Mouse (Mus musculus): Measurements from ENCODE around the gene Il9.

The Il9 gene

GRCm38 (mm10) chr13:56482146-56482545 lies at the start of gene Il9:
TSS of gene Il9 (minus strand) at chr13:56482246.
- no peak for DNase-seq (ENCODE audit: low read depth)

GRCm38 (mm10) chr13:56529685-56530084 lies 47.6 kb upstream of the Il9 start:
- no peak for DNase-seq (ENCODE audit: low read depth)

DNA sequence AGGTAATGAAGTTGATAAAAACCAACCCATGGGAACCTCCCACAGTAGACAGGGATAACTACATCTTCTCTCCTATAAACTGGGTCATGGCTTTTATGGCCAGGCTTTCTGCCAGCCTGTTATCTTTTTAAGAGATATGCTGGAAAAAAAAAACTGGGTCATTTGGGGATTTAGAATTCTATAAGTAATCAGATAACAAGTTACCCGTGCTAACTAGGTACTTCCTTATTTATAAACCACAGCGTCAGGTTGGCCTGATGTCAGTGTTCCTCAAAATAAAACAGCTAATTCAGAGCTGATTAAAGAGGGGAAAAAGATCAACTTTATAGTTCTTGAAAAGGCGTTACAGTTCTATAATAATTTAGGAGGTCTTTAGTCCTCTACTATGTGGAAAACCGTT lies 47.0 kb upstream of the Il9 start:
- no peak for DNase-seq (ENCODE audit: low read depth)

GRCm38 (mm10) chr13:56528281-56528680 lies 46.2 kb upstream of the Il9 start:
- no peak for DNase-seq (ENCODE audit: low read depth)

DNA sequence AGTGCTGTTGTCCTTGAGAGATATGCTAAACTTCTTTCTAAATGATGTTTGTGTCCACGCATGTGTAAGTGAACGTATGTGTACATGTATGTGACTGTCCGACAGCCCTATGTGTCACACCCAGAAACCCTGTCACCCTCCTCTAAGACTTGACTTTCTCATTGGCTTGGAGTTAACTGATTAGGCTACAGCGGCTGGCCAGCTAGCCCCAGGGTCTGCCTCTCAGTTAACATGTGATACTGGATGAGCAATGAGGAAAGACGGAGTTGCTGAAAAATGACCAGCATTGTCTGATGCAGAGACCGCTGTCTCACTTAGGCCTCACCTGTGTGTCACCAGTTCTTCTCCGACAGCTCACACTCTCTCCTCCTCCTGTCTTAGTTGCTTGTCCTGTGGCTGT lies 45.8 kb upstream of the Il9 start:
- DNase-seq (ENCODE audit: low read depth): no peak

- DNase-seq (ENCODE audit: low read depth): no peak
These were observed 44.8 kb upstream of the Il9 start for GRCm38 (mm10) chr13:56526871-56527270.

- DNase-seq (ENCODE audit: low read depth): no peak
These were observed 40.7 kb upstream of the Il9 start for GRCm38 (mm10) chr13:56522821-56523167.

GRCm38 (mm10) chr13:56522081-56522820 lies 40.2 kb upstream of the Il9 start, which contains the start of gene Fbxl21:
TSS of gene Fbxl21 (plus strand) at chr13:56522472.
- peak; percentile 92 for DNase-seq (ENCODE audit: low read depth)

GRCm38 (mm10) chr13:56516816-56517215 lies 34.8 kb upstream of the Il9 start:
- DNase-seq (ENCODE audit: low read depth): no peak

DNA sequence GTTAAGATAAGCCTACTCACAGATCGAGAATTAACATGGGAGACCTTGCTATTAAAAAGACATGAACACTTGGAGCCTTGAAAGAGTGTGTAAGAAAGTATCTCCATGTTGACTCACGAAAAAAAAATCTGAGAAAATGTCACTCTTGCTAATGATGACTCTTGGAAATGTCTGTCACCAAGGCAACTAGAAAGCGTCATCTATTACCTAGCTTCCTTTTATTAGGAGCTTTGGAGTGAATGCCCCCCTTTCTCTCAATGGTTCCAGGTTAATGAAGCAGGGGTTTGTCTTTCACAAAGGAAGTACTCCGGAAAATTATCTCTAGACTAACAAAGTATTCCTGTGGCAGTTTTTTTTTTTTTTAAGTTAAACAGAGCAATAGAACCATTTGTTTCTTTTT lies 34.3 kb upstream of the Il9 start:
- no peak for DNase-seq (ENCODE audit: low read depth)

DNA sequence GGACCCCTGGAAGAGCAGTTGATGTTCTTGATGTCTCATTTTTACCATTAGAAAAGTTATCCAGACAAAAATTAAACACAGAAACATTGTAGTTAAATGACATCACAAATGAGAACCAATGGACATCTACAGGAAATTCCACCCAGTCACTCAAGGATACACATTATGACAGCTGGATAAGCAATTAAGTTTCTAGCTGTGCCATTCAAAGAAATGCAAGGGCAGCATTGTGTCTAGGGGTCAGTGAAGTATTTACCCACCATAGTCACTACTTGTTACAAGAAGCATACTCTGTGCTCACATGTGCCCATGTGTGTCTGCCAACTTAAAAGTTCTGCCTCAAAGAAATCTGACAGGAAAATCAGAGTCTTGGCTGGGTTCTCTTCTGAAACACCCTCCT lies 31.5 kb upstream of the Il9 start:
- DNase-seq (ENCODE audit: low read depth): no peak

- DNase-seq (ENCODE audit: low read depth): no peak
These were observed 27.8 kb upstream of the Il9 start for GRCm38 (mm10) chr13:56509796-56510195.

DNA sequence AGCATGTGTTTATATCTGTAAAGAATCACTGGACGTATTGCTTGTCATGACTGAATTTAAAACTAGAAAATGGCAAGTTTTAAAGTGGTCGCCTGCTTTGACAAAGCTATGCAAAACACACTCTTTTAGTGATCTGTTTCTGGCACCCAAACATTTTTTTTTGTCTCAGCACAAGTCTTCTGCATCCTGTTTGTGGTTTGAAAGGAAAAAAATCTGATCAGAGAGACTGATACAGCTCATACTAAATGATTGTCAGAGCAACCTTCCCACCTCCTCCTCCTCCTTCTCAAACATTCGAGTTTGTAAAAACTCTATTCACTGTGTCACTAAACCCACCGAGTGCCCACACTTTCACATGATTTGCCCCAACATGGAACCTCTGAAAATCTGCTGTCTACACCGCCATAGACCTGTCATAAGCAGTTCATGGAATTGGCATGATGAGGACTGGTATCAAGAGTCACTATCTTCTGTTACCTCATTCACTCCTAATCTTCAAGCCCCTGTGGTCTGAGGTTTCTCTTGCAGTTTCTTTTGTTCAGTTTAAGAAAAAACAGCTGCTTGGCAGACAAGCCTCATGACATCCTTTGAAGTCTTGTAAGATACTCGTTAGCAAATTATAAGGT lies 24.9 kb upstream of the Il9 start:
- DNase-seq (ENCODE audit: low read depth): peak; percentile 88

DNA sequence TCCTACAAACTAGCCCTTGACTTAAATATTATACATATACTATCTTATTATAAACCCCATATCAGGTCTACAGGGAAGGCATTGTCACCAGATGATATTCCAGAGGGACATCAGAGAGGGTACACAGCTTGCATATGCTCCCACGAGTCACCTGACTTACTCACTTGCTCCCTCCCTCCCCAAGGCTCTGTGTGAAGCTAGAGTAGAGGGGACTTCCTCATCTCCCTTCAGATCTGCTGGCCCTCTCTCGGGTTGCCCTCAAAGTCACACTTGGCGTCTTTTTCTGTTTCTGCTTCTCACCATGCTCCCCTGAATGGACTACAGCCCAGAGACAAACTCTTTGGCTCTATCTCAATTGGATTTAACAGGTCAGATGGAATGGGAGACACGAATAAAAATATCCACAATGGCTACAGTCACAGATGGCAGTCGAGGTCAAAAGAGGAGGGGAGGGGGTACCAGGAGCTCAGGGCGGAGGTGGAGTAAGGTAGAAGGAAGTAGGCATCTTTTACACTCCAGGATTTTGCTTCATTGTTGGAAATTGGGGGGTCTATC lies 19.9 kb upstream of the Il9 start:
- DNase-seq (ENCODE audit: low read depth): no peak

- DNase-seq (ENCODE audit: low read depth): no peak
These were observed 18.6 kb upstream of the Il9 start for GRCm38 (mm10) chr13:56500636-56501035.

GRCm38 (mm10) chr13:56500132-56500531 lies 18.1 kb upstream of the Il9 start:
- no peak for DNase-seq (ENCODE audit: low read depth)

GRCm38 (mm10) chr13:56494440-56494839 lies 12.4 kb upstream of the Il9 start:
- DNase-seq (ENCODE audit: low read depth): no peak

DNA sequence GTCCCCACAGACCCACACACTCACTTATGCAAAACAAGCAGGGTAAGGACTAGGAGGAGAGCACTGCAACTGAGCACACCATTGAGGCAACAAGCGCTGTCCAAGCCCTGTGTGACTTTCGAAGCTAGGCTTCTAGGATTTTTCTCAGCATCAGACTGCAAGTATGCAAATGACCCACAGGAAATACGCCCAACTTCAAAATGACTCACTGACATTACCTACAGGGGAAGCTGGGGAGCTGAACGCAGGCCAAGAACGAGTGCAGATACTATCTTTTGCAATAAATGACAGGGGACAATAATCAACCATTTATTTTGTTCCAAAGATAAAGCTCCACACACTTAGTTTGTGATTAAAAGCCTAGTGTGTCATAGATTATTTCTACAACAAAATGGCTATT lies 6.0 kb upstream of the Il9 start:
- no peak for DNase-seq (ENCODE audit: low read depth)

GRCm38 (mm10) chr13:56478027-56478426 lies 4.0 kb downstream of the Il9 start:
- no peak for DNase-seq (ENCODE audit: low read depth)

DNA sequence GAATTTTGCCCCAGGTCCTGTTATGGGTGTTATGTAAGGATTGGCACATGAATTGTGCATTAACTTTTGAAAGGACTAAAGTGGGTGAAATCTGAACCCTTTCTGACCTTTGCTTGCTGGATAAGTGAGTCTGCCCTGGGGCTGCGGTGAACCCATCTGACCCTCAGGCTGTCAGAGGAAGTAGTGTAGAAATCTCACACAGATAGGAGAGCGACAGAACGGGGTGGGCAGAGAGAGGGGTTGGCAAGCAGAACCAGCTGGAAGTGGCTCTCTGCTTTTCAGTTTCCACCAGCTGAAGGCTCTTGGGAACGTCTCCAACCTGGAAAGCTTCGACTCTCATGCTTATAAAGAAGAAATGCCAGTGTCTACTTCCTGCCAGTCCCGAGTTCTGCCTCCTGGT lies 4.8 kb downstream of the Il9 start:
- no peak for DNase-seq (ENCODE audit: low read depth)

GRCm38 (mm10) chr13:56476790-56477189 lies 5.3 kb downstream of the Il9 start:
- DNase-seq (ENCODE audit: low read depth): peak; percentile 88

GRCm38 (mm10) chr13:56475363-56475762 lies 6.7 kb downstream of the Il9 start:
- peak; percentile 82 for DNase-seq (ENCODE audit: low read depth)

GRCm38 (mm10) chr13:56472661-56473060 lies 9.4 kb downstream of the Il9 start:
- DNase-seq (ENCODE audit: low read depth): no peak

GRCm38 (mm10) chr13:56471951-56472350 lies 10.1 kb downstream of the Il9 start:
- no peak for DNase-seq (ENCODE audit: low read depth)

Measured in naive thymus-derived CD4-positive, alpha-beta T cell, adult 2 months (primary cell).